In genomic region chr8:35068228-35068627, GRCm38 (mm10) we compare ENCODE assay signal across 13 mouse cellular contexts.
DNase-seq lines count a peak whose midpoint lies in the region; ATAC-seq lines count a peak whose summit lies in the region.
"Had no signal": no experiment of that assay in that cellular context is flagged by ENCODE, and none has a peak within 500 bp of the region (broad histone marks: within the 10 kb centered on the region; RNA-seq: fewer than 3 reads in every experiment).

No protein-coding gene starts in this region.

- peak; percentile 3 for DNase-seq in lung, postnatal 25 days (ENCODE audit: low spot score)
- no peak for DNase-seq in lung, postnatal 4 days
- DNase-seq in kidney, postnatal 10 days, result no peak
- DNase-seq in spleen, postnatal 4 days (ENCODE audit: low spot score in 2 of 2), result no peak
- DNase-seq: adrenal gland, adult 8-10 months; cerebellum, adult 11-12 months; cerebellum, adult 9-10 months; cerebellum, postnatal 25 days; gastrocnemius, postnatal 10 days; heart, postnatal 14 days had no signal

- ATAC-seq in common myeloid progenitor, adult 5-6 weeks (replicated peaks; ENCODE audit: low read depth, poor library complexity, severe bottlenecking), result peak; percentile 93
- peak; percentile 94 for ATAC-seq in megakaryocyte progenitor cell, adult 5-6 weeks (replicated peaks; ENCODE audit: poor library complexity)
- ATAC-seq: forebrain, embryonic 16.5 days had no signal
